Mouse (Mus musculus): ENCODE results near the gene Inpp4b.

DNA sequence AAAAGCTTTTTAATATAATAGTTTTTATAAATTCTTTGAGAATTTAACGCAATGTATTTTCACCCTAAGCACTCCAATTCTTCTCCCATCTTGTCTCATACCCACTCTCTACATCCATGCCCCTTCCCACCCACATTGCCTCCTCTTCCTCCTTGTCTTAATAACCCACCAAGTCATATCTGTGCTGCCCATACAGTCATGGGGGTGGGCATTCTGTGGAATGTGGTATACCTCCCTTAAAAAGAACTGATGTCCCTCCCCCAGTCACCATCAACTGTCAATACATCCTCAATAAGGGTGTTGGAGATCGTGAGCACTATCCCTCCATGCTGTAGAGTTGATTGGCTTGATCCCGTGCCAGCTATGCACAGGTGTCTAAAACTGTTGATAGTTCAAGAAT lies 196.0 kb downstream of the Inpp4b start:
- no peak for TF ChIP-seq CTCF (IDR thresholded peaks at IDR 0.05; ENCODE audit: low read depth, low read length)
- no peak for TF ChIP-seq TAL1 (conservative IDR thresholded peaks at IDR 0.05; ENCODE audit: low read depth, low read length)
- TF ChIP-seq GATA1 (IDR thresholded peaks at IDR 0.05; ENCODE audit: borderline replicate concordance, low read length), result no peak
- no peak for TF ChIP-seq POLR2AphosphoS5 (IDR thresholded peaks at IDR 0.05; ENCODE audit: insufficient replicate concordance, low read depth, low read length)

All from G1E (cell line).